Mouse (Mus musculus) testis, adult 2 months (tissue): Measurements from ENCODE around the gene Ferd3l. TPM values are rescaled to one million over a fixed set of nuclear protein-coding genes. Genes with fewer than 3 reads are reported as not detected.

Source experiments
- H3K27ac ChIP-seq: fragments of 200-500 bp; 2 replicates; pipeline ENCODE4 v1.5.1; 2012; ENCODE audit warnings: low read depth, low read length; ENCODE audit not compliant: control insufficient read depth, insufficient read depth
- H3K27me3 ChIP-seq: fragments of 200-500 bp; 2 replicates; pipeline ENCODE4 v1.6.1; 2012; ENCODE audit warnings: mild to moderate bottlenecking, low read length, moderate library complexity; ENCODE audit not compliant: control insufficient read depth, insufficient read depth
- H3K36me3 ChIP-seq: fragments of 200-500 bp; 2 replicates; pipeline ENCODE4 v1.6.1; 2012; ENCODE audit warnings: mild to moderate bottlenecking, low read length; ENCODE audit not compliant: control insufficient read depth, insufficient read depth
- H3K4me1 ChIP-seq: fragments of 200-500 bp; 2 replicates; pipeline ENCODE4 v1.6.1; 2012; ENCODE audit warnings: low read length; ENCODE audit not compliant: control insufficient read depth, insufficient read depth
- H3K4me3 ChIP-seq: fragments of 200-500 bp; 2 replicates; pipeline ENCODE4 v1.5.1; 2012; ENCODE audit warnings: low read depth, mild to moderate bottlenecking, low read length, moderate library complexity, mixed read lengths; ENCODE audit not compliant: control insufficient read depth
- CTCF ChIP-seq: fragments of 200-500 bp; IDR thresholded peaks from 2 replicates; pipeline ENCODE4 v1.5.1; 2012; ENCODE audit warnings: low read depth, mild to moderate bottlenecking, inconsistent platforms, low read length, moderate library complexity; ENCODE audit not compliant: control insufficient read depth, insufficient read depth, insufficient replicate concordance
- POLR2A ChIP-seq: fragments of 200-500 bp; IDR thresholded peaks from 2 replicates; pipeline ENCODE4 v1.6.1; 2012; ENCODE audit warnings: low read depth, mild to moderate bottlenecking, inconsistent platforms, low read length, moderate library complexity; ENCODE audit not compliant: control insufficient read depth
- polyA plus RNA-seq: library from polyadenylated mRNA; depleted of rRNA; stranded (reverse); fragments of >200 nt; gene quantifications from 2 replicates; pipeline ENCODE4 v1.2.3, GENCODE M21; 2012

Gene Ferd3l
- polyA plus RNA-seq, 1 experiment = not detected

GRCm38 (mm10) chr12:33954931-33955565 is 26.8 kb downstream of the Ferd3l start:
- Histone ChIP-seq H3K4me3 (no peak overlapping the region), H3K27me3 (peaks cover 2% of the 10 kb centered on the region), H3K4me1 (peaks cover 10% of the 10 kb centered on the region), H3K27ac (no peak overlapping the region), H3K36me3 (no peaks in the 10 kb centered on the region)
- no peak for TF ChIP-seq POLR2A
- no peak for TF ChIP-seq CTCF

DNA sequence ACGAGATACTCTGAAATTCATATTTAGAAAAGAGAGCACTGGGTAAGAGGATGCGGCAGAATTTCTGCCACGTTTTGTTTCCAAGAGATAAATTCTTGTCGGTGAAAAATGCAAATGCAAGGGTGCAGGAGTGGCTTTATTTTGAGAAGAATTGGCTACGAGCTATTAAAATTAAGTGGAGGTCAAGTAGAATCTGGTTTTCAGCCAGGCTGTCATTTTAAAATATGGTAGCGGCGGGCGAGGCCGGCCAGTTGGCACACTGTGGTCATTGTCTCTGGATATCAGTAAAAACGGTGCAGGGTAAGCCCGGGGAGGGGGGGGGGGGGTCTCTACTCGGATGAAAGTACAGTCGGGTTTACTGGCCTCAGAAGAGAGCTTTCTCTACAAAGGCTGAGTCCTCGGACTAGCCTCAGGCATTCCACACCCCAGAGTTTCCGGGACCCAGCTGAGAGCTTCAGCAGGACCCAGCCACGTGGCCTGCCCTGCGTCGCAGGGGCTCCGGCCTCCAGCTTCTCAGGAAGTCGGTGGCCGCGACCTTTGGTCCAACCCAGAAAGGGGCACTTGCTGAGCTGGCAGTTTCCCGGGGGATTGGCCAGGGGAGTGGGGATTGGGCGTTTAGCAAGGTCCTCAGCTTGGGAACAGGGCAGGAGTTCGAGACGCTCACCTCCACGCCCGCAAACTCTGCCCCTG is 27.5 kb downstream of the Ferd3l start:
- Histone ChIP-seq H3K4me1 (peaks cover 10% of the 10 kb centered on the region), H3K27me3 (peaks cover 2% of the 10 kb centered on the region), H3K36me3 (no peaks in the 10 kb centered on the region), H3K27ac (no peak overlapping the region), H3K4me3 (no peak overlapping the region)
- no peak for TF ChIP-seq POLR2A
- no peak for TF ChIP-seq CTCF

- Histone ChIP-seq H3K27me3 (peaks cover 2% of the 10 kb centered on the region), H3K27ac (peak overlapping the region; percentile 14; the same call in 1 of the 2 replicates), H3K4me1 (peaks cover 10% of the 10 kb centered on the region), H3K36me3 (no peaks in the 10 kb centered on the region), H3K4me3 (peak overlapping the region; percentile 47)
- TF ChIP-seq CTCF (no peak), POLR2A (peak; percentile 2; the same call in 1 of the 2 replicates)
Measured at GRCm38 (mm10) chr12:33956576-33957399, 28.6 kb downstream of the Ferd3l start.

DNA sequence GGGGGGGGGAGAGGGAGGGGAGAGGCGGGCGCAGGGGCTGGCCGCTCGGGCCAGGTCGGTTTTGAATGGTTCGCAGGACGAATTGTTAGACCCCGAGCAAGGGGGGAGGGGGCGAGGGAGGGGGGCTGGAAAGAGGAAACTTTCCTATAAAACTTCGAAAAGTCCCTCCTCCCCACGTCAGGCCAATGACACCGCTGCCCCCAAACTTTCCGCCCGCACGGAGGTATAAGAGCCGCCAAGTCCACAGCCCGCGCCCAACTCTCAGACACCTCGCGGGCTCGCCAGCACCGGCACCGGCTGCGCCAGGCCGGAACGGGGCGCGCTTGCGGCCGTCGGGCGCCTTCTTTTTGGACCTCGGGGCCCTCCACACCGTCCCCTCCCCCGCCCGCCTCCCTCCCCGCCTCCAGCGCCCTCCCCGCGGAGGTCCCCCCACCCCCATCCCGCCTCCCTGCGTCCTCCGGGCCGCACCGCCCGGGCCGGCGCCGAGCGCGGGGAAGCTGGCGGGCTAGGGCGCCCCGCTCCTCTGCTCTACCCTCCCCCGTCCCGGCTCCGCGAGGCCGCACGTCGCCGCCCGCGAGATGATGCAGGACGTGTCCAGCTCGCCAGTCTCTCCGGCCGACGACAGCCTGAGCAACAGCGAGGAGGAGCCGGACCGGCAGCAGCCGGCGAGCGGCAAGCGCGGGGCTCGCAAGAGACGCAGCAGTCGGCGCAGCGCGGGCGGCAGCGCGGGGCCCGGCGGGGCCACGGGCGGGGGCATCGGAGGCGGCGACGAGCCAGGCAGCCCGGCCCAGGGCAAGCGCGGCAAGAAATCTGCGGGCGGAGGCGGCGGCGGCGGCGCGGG is 29.4 kb downstream of the Ferd3l start, which contains the start of gene Twist1:
Twist1 (plus strand) TSS at position 272 of the 841 bp plus-strand sequence.
- peak within 1 kb of the TSS; percentile 88 for H3K4me3 ChIP-seq
- H3K36me3 ChIP-seq = no peaks in the 10 kb centered on the region
- TF ChIP-seq CTCF (no peak), POLR2A (no peak; the same call in 1 of the 2 replicates)
- peaks cover 14% of the 10 kb centered on the region for H3K4me1 ChIP-seq
- H3K27ac ChIP-seq = peak within 1 kb of the TSS; percentile 32
- peaks cover 4% of the 10 kb centered on the region for H3K27me3 ChIP-seq

GRCm38 (mm10) chr12:33958241-33959194 is 30.3 kb downstream of the Ferd3l start:
- H3K4me3 ChIP-seq = peak overlapping the region; percentile 88
- peaks cover 14% of the 10 kb centered on the region for H3K4me1 ChIP-seq
- H3K27me3 ChIP-seq = peaks cover 4% of the 10 kb centered on the region
- TF ChIP-seq POLR2A (no peak), CTCF (no peak)
- H3K36me3 ChIP-seq = no peaks in the 10 kb centered on the region
- peak overlapping the region; percentile 32 for H3K27ac ChIP-seq

DNA sequence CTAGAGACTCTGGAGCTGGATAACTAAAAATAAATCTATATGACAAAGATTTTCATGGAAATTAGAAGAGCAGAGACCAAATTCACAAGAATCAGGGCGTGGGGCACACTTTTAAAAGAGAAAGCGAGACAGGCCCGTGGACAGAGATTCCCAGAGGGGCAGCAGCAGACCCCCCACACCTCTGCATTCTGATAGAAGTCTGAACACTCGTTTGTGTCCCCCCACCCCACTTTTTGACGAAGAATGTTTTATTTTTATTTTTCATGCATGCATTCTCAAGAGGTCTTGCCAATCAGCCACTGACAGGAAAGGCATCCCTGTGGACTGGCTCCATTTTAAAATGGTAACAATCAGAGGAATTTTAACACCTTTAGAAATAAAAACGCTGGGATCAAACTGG is 31.0 kb downstream of the Ferd3l start:
- peaks cover 14% of the 10 kb centered on the region for H3K4me1 ChIP-seq
- H3K27ac ChIP-seq = no peak overlapping the region
- no peak overlapping the region for H3K4me3 ChIP-seq
- H3K27me3 ChIP-seq = peaks cover 4% of the 10 kb centered on the region
- no peaks in the 10 kb centered on the region for H3K36me3 ChIP-seq
- TF ChIP-seq POLR2A (no peak), CTCF (no peak)
